Mouse (Mus musculus) kidney, adult 2 months (tissue): ENCODE measurements at regions not wholly inside any gene's neighbourhood (a gene's known extent, or its start where the extent isn't known, plus 50 kb on each side); places are given as distances from the start of the nearest gene placed in this dataset.

Experiments
- CTCF ChIP-seq: fragments of 200-500 bp; conservative IDR thresholded peaks from 2 replicates; pipeline ENCODE4 v1.5.1; 2011; ENCODE audit warnings: low read depth, mild to moderate bottlenecking, control low read depth, low read length, moderate library complexity, mixed read lengths; ENCODE audit not compliant: insufficient read depth, insufficient read length
- POLR2A ChIP-seq: fragments of 200-500 bp; IDR thresholded peaks from one replicate; pipeline ENCODE4 v1.6.1; 2011; ENCODE audit warnings: low read depth, low read length, control low read depth

DNA sequence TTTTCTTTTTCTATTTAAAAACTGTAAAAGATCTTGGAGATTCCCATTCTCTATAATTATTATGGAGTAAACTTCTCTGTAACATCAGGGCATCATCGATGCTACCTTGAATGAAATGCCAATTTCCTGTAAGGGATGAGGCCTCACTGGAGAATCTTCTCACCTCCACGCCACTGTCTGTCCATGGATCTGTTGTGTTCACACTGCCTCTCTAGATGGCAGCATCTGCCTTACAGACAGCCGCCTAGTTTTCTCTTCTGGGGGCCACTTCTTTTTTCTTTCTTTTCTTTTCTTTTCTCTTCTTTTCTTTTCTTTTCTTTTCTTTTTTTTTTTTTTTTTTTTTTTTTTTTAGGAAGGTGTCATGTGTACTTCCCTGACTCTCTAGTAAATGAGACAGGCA, 310.8 kb upstream of the Fam241a start:
- TF ChIP-seq CTCF (no peak; the same call in 1 of the 2 replicates), POLR2A (no peak)
